Mouse (Mus musculus) liver, adult 2 months (tissue): ENCODE measurements around the gene Carf.

ENCODE experiments used
- CTCF ChIP-seq: fragments of 200-500 bp; IDR thresholded peaks from 2 replicates; pipeline ENCODE4 v1.5.1; 2011; ENCODE audit warnings: low read depth, low read length, control low read depth
- POLR2A ChIP-seq: fragments of 200-500 bp; IDR thresholded peaks from 2 replicates; pipeline ENCODE4 v1.6.1; 2011; ENCODE audit warnings: low read length, control low read depth; ENCODE audit not compliant: insufficient read depth; ENCODE audit errors: extremely low read depth

DNA sequence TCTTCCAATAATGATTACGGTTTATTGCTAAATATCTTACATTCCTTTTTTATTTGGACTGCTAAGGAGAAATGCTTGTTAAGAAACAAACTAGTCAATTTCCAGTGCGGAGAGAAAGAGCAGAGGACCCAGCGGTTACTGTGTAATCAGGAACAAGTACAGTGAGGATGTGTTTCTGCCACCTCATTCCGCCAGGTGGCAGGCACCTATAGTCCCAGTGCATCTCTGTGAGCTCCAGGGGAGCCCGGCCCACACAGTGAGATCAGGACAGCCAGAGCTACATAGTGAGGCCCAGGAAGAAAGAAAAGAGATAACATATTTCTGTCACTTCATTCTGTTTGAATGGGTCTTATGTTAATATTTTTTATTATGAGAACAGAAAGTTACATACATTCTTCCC lies 54.7 kb downstream of the Carf start:
- TF ChIP-seq CTCF (no peak), POLR2A (no peak)
